Mouse (Mus musculus): ENCODE data around the gene Alb.
A peak's percentile ranks its signal among the peaks of the same experiment; 100 is the strongest.

Gene Alb

DNA sequence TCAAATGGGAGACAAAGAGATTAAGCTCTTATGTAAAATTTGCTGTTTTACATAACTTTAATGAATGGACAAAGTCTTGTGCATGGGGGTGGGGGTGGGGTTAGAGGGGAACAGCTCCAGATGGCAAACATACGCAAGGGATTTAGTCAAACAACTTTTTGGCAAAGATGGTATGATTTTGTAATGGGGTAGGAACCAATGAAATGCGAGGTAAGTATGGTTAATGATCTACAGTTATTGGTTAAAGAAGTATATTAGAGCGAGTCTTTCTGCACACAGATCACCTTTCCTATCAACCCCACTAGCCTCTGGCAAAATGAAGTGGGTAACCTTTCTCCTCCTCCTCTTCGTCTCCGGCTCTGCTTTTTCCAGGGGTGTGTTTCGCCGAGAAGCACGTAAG lies at the start of gene Alb:
Gene Alb, plus strand, starts transcription at position 279 of the 400 bp plus-strand sequence.
- peak; percentile 26 for DNase-seq

DNA sequence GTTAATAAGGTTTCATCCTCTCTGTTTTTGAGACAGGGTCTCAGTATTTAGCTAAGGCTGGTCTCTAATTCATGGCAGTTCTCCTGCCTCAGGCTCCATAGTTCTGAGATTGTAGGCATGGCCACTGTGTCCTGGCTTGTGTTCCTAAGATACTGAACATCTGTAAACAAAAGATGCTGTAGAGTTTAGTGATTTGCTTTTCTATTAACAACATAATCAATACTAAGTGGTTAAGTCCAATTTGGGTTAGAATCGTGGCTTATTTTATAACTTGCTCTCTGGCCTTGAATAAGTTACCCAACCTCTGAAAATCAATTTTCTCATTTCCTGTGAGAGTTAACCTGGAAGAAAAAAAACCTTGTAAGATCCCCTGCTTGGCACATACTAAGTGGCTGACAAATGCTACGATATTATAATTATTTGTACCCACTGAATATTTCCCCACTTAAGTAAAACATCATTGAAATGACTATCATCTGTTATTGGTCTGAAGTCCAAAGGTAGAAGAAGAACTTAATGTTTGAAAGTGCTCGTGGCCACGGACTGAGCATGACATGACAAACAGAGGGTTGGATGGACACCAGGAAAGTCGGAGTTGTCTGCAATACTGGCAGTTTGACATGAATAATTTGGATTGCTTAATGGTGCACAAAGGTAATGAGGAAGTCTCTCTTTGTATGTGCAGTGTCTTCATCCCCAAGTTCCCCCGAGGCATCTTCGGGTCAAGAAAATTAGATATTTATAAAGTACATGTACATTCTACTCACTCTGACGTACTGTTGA lies 46.4 kb upstream of the Alb start:
- DNase-seq, result peak; percentile 53

- DNase-seq, result no peak
Observed at GRCm38 (mm10) chr5:90414925-90415295, 45.8 kb upstream of the Alb start.

DNA sequence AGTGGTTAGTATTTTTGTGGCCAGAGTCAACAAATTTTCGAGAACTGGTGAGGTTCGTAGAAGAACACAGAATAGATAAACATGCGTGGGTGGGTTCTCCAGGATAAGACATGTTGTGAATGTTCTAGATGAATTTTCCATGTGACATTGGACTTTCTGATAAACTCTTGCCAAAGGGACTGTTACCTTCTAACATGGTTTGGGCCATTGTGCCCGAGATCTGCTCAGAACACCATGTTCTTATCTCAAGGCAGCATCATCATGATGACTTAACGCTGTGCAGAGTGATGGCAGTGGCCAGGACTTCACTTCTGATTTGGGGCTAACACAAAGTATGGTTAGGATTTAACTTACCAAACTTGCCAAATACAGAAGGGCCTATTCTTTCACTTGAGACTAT lies 36.1 kb upstream of the Alb start:
- no peak for DNase-seq

GRCm38 (mm10) chr5:90425191-90425590 lies 35.5 kb upstream of the Alb start:
- DNase-seq, result no peak

- DNase-seq, result no peak
Observed at GRCm38 (mm10) chr5:90431053-90431452, 29.6 kb upstream of the Alb start.

GRCm38 (mm10) chr5:90439157-90439556 lies 21.5 kb upstream of the Alb start:
- DNase-seq, result peak; percentile 38

GRCm38 (mm10) chr5:90447577-90447976 lies 13.1 kb upstream of the Alb start:
- DNase-seq, result peak; percentile 55

DNA sequence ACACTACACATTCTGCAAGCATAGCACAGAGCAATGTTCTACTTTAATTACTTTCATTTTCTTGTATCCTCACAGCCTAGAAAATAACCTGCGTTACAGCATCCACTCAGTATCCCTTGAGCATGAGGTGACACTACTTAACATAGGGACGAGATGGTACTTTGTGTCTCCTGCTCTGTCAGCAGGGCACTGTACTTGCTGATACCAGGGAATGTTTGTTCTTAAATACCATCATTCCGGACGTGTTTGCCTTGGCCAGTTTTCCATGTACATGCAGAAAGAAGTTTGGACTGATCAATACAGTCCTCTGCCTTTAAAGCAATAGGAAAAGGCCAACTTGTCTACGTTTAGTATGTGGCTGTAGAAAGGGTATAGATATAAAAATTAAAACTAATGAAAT lies 10.7 kb upstream of the Alb start:
- DNase-seq, result no peak

- DNase-seq, result no peak
Observed at GRCm38 (mm10) chr5:90452711-90453110, 8.0 kb upstream of the Alb start.

DNA sequence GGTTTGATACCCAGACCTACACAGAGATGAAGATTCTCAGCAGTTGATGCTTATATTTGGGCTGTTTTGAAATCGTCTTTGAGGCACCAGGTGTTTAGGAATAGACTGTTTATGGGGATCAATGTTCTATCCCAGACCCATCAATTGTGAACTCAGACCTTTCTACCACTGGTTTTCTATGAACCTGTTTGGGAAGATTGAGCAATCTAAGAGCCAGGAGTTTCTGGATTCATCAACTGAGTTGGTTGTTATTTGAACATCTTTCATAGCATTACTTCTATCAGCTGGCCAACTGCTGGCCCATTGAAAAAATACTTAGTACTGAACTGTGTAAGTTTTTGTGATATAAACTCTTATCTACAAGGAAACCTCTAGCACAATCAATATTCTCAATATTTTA lies 3.5 kb upstream of the Alb start:
- DNase-seq, result no peak

DNA sequence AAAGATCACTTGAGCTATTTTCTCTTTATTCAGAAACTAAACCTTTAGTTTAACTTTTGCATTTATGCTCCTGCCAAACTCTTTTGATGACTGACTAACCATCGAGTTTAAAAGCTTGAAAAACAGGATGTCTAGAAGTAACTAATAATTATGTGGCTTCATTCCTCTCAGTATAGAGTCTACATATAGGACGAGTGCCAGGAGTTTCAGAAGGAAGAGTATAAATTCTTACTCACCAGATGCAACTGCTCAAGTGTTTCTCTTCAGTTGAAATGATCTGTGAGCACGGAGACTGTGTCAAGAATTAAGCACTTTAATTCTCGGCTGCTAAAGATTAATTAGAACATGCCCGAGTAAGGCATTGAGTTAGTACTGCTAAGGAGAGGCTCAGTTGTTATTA lies 2.0 kb upstream of the Alb start:
- no peak for DNase-seq

DNA sequence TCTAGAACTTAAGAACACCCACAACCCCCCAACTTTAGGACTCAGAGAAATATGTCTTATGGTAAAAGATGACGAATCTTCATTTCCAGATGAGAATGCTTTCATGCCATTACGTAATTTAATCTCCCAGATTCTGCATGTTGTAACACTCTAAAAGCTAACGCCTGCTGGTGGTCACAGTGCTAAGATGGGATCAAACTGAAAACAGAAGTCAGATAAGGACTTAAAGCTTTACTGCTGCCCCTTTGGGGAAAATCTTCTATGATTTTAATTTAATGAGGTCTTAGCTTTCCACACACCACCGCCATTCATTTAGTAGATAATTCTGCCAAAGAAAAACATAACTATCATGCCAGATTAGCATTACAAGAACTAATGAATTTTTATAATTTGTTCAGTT lies 6.1 kb downstream of the Alb start:
- DNase-seq, result no peak

GRCm38 (mm10) chr5:90467245-90467644 lies 6.5 kb downstream of the Alb start:
- DNase-seq, result peak; percentile 84

DNA sequence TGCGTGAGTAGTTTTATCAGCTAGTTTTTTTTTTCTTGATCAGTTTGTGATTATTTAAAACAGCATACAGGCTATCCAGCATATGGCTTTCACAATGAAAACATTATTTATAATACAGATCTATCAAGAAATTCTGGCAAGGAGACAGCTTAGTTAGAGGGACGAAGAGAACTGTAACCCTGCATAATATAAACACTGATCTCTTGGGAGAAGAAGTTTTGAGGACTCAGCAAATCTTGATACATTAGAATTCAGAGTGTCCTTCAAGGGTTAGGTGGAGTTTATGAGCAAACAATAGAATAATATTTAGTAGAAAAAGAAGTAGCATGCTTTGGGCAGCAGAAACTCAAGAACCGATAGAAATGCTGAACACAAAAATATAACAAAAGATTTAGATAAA lies 10.1 kb downstream of the Alb start:
- DNase-seq, result no peak

DNA sequence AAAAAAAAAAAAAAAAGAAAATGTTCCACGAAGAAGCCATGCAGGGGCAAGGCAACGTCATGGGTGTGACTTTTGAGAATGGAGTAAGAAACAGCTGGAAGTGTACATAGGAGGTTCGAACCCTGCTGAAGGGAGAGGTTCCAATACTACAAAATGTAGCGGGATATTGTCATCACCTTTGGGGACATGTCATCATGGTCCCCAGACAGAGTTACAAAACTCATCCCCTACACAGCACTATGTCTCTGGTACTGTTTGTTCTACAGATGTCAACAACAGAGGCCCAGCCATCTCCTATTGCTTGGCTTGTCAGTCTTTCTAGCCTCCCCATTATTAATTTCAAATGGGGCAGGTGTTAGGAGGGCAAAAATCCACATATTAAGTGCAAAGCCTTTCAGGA lies 13.2 kb downstream of the Alb start:
- no peak for DNase-seq

DNA sequence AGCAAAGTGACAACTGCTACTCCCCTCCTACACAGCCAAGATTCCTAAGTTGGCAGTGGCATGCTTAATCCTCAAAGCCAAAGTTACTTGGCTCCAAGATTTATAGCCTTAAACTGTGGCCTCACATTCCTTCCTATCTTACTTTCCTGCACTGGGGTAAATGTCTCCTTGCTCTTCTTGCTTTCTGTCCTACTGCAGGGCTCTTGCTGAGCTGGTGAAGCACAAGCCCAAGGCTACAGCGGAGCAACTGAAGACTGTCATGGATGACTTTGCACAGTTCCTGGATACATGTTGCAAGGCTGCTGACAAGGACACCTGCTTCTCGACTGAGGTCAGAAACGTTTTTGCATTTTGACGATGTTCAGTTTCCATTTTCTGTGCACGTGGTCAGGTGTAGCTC lies 13.7 kb downstream of the Alb start:
- no peak for DNase-seq

GRCm38 (mm10) chr5:90476741-90477140 lies 16.0 kb downstream of the Alb start:
- no peak for DNase-seq

DNA sequence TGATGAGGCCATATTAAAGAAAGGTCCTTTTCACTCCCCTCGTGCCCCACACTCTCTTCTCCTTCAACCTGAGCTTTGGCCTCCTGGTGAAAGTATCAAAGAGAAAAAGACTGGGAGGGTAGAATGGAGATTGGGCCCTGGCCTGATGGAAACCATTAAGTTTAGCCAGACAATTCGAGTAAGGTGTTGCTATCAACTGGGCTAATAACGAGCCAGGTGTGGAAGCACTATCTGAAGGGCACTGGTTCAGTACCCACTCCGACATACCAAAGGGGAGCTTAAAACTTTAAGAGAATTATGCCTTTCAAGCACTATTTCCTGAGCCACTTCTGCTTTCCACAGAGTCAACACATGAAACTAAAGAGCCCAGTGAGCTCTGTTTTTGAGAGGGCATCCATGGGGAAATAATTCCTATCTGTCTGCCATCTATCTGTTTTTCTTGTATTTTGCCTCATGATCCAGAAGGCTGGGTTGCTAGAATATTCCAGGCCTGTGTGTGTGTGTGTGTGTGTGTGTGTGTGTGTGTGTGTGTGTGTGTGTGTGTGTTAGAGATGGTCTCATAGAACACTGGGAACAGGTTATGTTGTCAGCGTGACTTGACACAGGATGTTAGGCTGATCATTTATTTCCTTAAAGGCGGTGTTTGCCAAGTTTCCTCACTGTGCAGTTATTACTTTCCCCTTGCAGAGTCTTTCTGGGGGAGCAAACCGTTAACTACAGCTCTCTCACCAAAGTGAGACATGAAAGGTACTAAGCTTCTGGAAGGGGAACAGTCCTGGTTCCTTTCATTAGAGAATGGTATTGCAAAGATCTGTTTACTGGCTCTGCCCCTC lies 16.8 kb downstream of the Alb start:
- no peak for DNase-seq

DNA sequence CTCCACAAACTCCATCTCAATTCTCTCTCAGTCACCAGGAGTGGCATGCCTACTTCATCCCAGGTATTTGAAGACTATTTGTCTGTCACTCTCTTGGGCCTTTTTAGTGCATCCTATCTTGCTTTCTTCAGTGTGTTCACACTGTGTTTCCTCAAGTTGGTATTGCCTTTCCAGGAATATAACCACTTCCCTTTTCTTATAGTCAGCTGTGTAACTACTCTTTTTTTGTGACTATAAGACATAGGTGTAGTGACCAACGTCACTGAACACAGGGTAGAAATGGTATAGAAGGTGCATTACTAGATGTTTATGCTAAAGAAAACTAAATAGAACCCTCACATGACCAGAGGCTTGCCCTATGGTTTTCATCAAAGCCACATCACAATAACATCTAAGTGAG lies 18.2 kb downstream of the Alb start:
- DNase-seq, result no peak

GRCm38 (mm10) chr5:90485597-90485996 lies 24.9 kb downstream of the Alb start:
- DNase-seq, result no peak

- no peak for DNase-seq
Observed at GRCm38 (mm10) chr5:90488323-90488722, 27.6 kb downstream of the Alb start.

GRCm38 (mm10) chr5:90490518-90490917 lies 29.8 kb downstream of the Alb start, which contains the start of gene Afp:
Afp (plus strand) TSS chr5:90490737.
- no peak for DNase-seq

- peak; percentile 20 for DNase-seq
Observed at GRCm38 (mm10) chr5:90492440-90492839, 31.7 kb downstream of the Alb start.

All from kidney, adult 9 months (tissue).